10 mouse cellular contexts compared by ENCODE assay signal in genomic region chr17:70992662-70993061, GRCm38 (mm10). TPM values are rescaled to one million over a fixed set of nuclear protein-coding genes. Genes with fewer than 3 reads are reported as not detected.
A peak's percentile ranks its signal among the peaks of the same experiment; 100 is the strongest.
DNase-seq lines count a peak whose midpoint lies in the region; ATAC-seq and TF ChIP-seq lines count a peak whose summit lies in the region.
"Had no signal": no experiment of that assay in that cellular context is flagged by ENCODE, and none has a peak within 500 bp of the region (broad histone marks: within the 10 kb centered on the region; RNA-seq: fewer than 3 reads in every experiment).

No protein-coding gene starts in this region.

- no peak overlapping the region for H3K4me2 ChIP-seq in kidney, embryonic 15.5 days
- H3K4me2 ChIP-seq in intestine, embryonic 16.5 days (ENCODE audit: low read depth, low read length): no peak overlapping the region

- no peak for DNase-seq in kidney, postnatal 4 days
- DNase-seq in R1 (ENCODE audit: low read depth, low spot score): peak; percentile 71
- no peak for DNase-seq in right cerebral cortex, postnatal 4 days
- DNase-seq in thymus, adult 2 months: no peak
- DNase-seq in cerebellum, postnatal 36 days: no peak
- DNase-seq: kidney, adult 8-10 months had no signal

- WGBS in kidney, embryonic 15.5 days: 74% methylated on average over 9 of the region's 9 CpGs
- WGBS in intestine, embryonic 16.5 days: 66% methylated on average over 9 of the region's 9 CpGs
- 92% methylated on average over 9 of the region's 9 CpGs for WGBS in thymus, adult 2 months

- ATAC-seq in kidney, embryonic 15.5 days (replicated peaks; ENCODE audit: low FRiP score): no peak
- ATAC-seq in intestine, embryonic 16.5 days: no peak

- no peak overlapping the region for H3K4me3 ChIP-seq in kidney, embryonic 15.5 days (replicated peaks)
- H3K4me3 ChIP-seq in E14TG2a.4 (replicated peaks; ENCODE audit: low read length): peak overlapping the region; percentile 20; the same call in 1 of the 2 replicates
- H3K4me3 ChIP-seq in intestine, embryonic 16.5 days (ENCODE audit: low read length): no peak overlapping the region
- H3K4me3 ChIP-seq in thymus, adult 2 months (ENCODE audit: control insufficient read depth, insufficient read depth, low read length): no peak overlapping the region

- H3K27ac ChIP-seq in kidney, embryonic 15.5 days: peak overlapping the region; percentile 28; the same call in 1 of the 2 replicates
- peak overlapping the region; percentile 34; the same call in 1 of the 2 replicates for H3K27ac ChIP-seq in intestine, embryonic 16.5 days (ENCODE audit: low read length)
- H3K27ac ChIP-seq in thymus, adult 2 months (ENCODE audit: control insufficient read depth, insufficient read depth, low read length): no peak overlapping the region

- no peak for TF ChIP-seq POLR2A in thymus, adult 2 months (IDR thresholded peaks at IDR 0.05; ENCODE audit: control insufficient read depth, extremely low read depth, insufficient read depth, low read length, poor library complexity)

- TF ChIP-seq CTCF in E14TG2a.4 (conservative IDR thresholded peaks at IDR 0.05; ENCODE audit: low read length): no peak
- no peak for TF ChIP-seq CTCF in thymus, adult 2 months (IDR thresholded peaks at IDR 0.05; ENCODE audit: borderline replicate concordance, control insufficient read depth, extremely low read depth, insufficient read depth, low read length, poor library complexity)

- H3K27me3 ChIP-seq in kidney, embryonic 15.5 days: no peaks in the 10 kb centered on the region
- no peaks in the 10 kb centered on the region for H3K27me3 ChIP-seq in E14TG2a.4 (ENCODE audit: insufficient read depth, low read length)
- H3K27me3 ChIP-seq in intestine, embryonic 16.5 days (replicated peaks; ENCODE audit: control insufficient read depth, insufficient read depth, low read length): no peaks in the 10 kb centered on the region
- no peaks in the 10 kb centered on the region for H3K27me3 ChIP-seq in thymus, adult 2 months (ENCODE audit: control insufficient read depth, insufficient read depth, low read length)

- H3K9ac ChIP-seq in kidney, embryonic 15.5 days: no peak overlapping the region
- H3K9ac ChIP-seq in intestine, embryonic 16.5 days (ENCODE audit: low read depth, low read length): 0 out of 2 replicates have a peak overlapping the region, but pooled peaks have one; percentile 20

- H3K36me3 ChIP-seq in kidney, embryonic 15.5 days: peaks cover 56% of the 10 kb centered on the region
- peaks cover 69% of the 10 kb centered on the region for H3K36me3 ChIP-seq in E14TG2a.4 (ENCODE audit: insufficient read depth, low read length)
- 0 out of 2 replicates have a peak, but pooled peaks cover 17% of the 10 kb centered on the region for H3K36me3 ChIP-seq in intestine, embryonic 16.5 days (ENCODE audit: control insufficient read depth, insufficient read depth, low read length)
- H3K36me3 ChIP-seq in thymus, adult 2 months (ENCODE audit: control insufficient read depth, insufficient read depth, low read length): peaks cover 28% of the 10 kb centered on the region

- peaks cover 56% of the 10 kb centered on the region for H3K4me1 ChIP-seq in kidney, embryonic 15.5 days
- peaks cover 81% of the 10 kb centered on the region for H3K4me1 ChIP-seq in E14TG2a.4 (replicated peaks; ENCODE audit: low read depth, low read length)
- H3K4me1 ChIP-seq in intestine, embryonic 16.5 days (ENCODE audit: control insufficient read depth, insufficient read depth, low read length): peaks cover 41% of the 10 kb centered on the region
- peaks cover 18% of the 10 kb centered on the region for H3K4me1 ChIP-seq in thymus, adult 2 months (replicated peaks; ENCODE audit: control insufficient read depth, insufficient read depth, low read length)

- no peaks in the 10 kb centered on the region for H3K9me3 ChIP-seq in kidney, embryonic 15.5 days (replicated peaks)
- no peaks in the 10 kb centered on the region for H3K9me3 ChIP-seq in E14TG2a.4 (ENCODE audit: low read length)
- no peaks in the 10 kb centered on the region for H3K9me3 ChIP-seq in intestine, embryonic 16.5 days (ENCODE audit: control insufficient read depth, low read length)
- H3K9me3 ChIP-seq: G1E had no signal

RNA-seq across cellular contexts. Expression of gene Myom1, which starts 9.8 kb away (rescaled TPM):
- polyA plus RNA-seq in kidney, embryonic 15.5 days (2015; fragmentation: Nextera tagmentation; extraction: Ambion mirVana): 5.5 and 6.0 TPM in 2 replicates
- 10.6 and 10.8 TPM in 2 replicates for polyA plus RNA-seq in intestine, embryonic 16.5 days (2015; fragmentation: Nextera tagmentation; extraction: Ambion mirVana)
- 1.9 and 6.8 TPM in 2 replicates for polyA plus RNA-seq in thymus, adult 2 months (2012; rRNA removed)

RNA-seq across cellular contexts. Expression of gene Myl12a, which starts 10.0 kb away (rescaled TPM):
- polyA plus RNA-seq in kidney, embryonic 15.5 days (2015; fragmentation: Nextera tagmentation; extraction: Ambion mirVana): 642 and 672 TPM in 2 replicates
- polyA plus RNA-seq in intestine, embryonic 16.5 days (2015; fragmentation: Nextera tagmentation; extraction: Ambion mirVana): 485 and 503 TPM in 2 replicates
- 121 and 144 TPM in 2 replicates for polyA plus RNA-seq in thymus, adult 2 months (2012; rRNA removed)
